Mouse (Mus musculus) forelimb bud, embryonic 11.5 days (tissue): ENCODE measurements at regions not wholly inside any gene's neighbourhood (a gene's known extent, or its start where the extent isn't known, plus 50 kb on each side); places are given as distances from the start of the nearest gene placed in this dataset.

ENCODE experiments used
- DNase-seq: peaks from one replicate; pipeline ENCODE4 v3.0.0-alpha.2; 2012; ENCODE audit warnings: low read depth, low spot score

- DNase-seq: no peak
Observed at GRCm38 (mm10) chr5:139598715-139599114, 55.4 kb downstream of the Uncx start.

GRCm38 (mm10) chr5:139599191-139599937, 56.1 kb downstream of the Uncx start:
- peak; percentile 51 for DNase-seq

- DNase-seq: no peak
Observed at GRCm38 (mm10) chr5:139600213-139600612, 56.9 kb downstream of the Uncx start.

- DNase-seq: no peak
Observed at GRCm38 (mm10) chr5:139602860-139603259, 59.6 kb downstream of the Uncx start.

- DNase-seq: no peak
Observed at GRCm38 (mm10) chr5:139603535-139603934, 60.2 kb downstream of the Uncx start.

- DNase-seq: no peak
Observed at GRCm38 (mm10) chr5:139604327-139604726, 61.0 kb downstream of the Uncx start.

- no peak for DNase-seq
Observed at GRCm38 (mm10) chr5:139610610-139611520, 67.6 kb downstream of the Uncx start.

- no peak for DNase-seq
Observed at GRCm38 (mm10) chr5:139612224-139612623, 68.9 kb downstream of the Uncx start.

GRCm38 (mm10) chr5:139612676-139613075, 69.4 kb downstream of the Uncx start:
- DNase-seq: no peak

- no peak for DNase-seq
Observed at GRCm38 (mm10) chr5:139613601-139614000, 70.3 kb downstream of the Uncx start.

- DNase-seq: peak; percentile 76
Observed at GRCm38 (mm10) chr5:139619301-139620161, 76.2 kb downstream of the Uncx start.

GRCm38 (mm10) chr5:139625871-139626460, 82.7 kb downstream of the Uncx start:
- DNase-seq: no peak

- no peak for DNase-seq
Observed at GRCm38 (mm10) chr5:139627552-139627951, 84.3 kb downstream of the Uncx start.

- no peak for DNase-seq
Observed at GRCm38 (mm10) chr5:139637028-139637427, 93.7 kb downstream of the Uncx start.

GRCm38 (mm10) chr5:139640652-139641612, 95.2 kb downstream of the Micall2 start:
- no peak for DNase-seq

GRCm38 (mm10) chr5:139644816-139645215, 91.3 kb downstream of the Micall2 start:
- DNase-seq: no peak

GRCm38 (mm10) chr5:139651041-139651440, 85.1 kb downstream of the Micall2 start:
- DNase-seq: no peak
